Mouse (Mus musculus): ENCODE measurements around the gene Zfp472.

GRCm38 (mm10) chr17:32939831-32940230, 25.8 kb upstream of the Zfp472 start:
- TF ChIP-seq CTCF (IDR thresholded peaks at IDR 0.05; ENCODE audit: control insufficient read depth, insufficient read depth, low read length) (no peak), POLR2A (IDR thresholded peaks at IDR 0.05; ENCODE audit: borderline replicate concordance, control insufficient read depth, low read depth, low read length) (no peak)

All from bone marrow, adult 2 months (tissue).